Mouse (Mus musculus) lung, postnatal 0 days (tissue): ENCODE data around the gene Psg22.

ENCODE experiments used
- CTCF ChIP-seq: IDR thresholded peaks from 2 replicates; pipeline ENCODE4 v1.5.1; 2016; ENCODE audit warnings: antibody characterized with exemption, mild to moderate bottlenecking
- EP300 ChIP-seq: IDR thresholded peaks from 2 replicates; pipeline ENCODE4 v1.6.1; 2016; ENCODE audit warnings: antibody characterized with exemption, mild to moderate bottlenecking, control low read depth

- TF ChIP-seq CTCF (no peak), EP300 (no peak)
Measured at GRCm38 (mm10) chr7:18728391-18728790, 10.5 kb downstream of the Psg22 start.
